Mouse (Mus musculus): ENCODE results near the gene Tmem200b.

Gene Tmem200b

GRCm38 (mm10) chr4:131950657-131951056 lies 29.1 kb downstream of the Tmem200b start:
- no peak for DNase-seq

- DNase-seq: no peak
These were observed 35.6 kb downstream of the Tmem200b start for GRCm38 (mm10) chr4:131957161-131957560.

- DNase-seq: peak in 1 of 2 experiments; percentile 12
These were observed 47.3 kb downstream of the Tmem200b start for GRCm38 (mm10) chr4:131968873-131969272.

DNA sequence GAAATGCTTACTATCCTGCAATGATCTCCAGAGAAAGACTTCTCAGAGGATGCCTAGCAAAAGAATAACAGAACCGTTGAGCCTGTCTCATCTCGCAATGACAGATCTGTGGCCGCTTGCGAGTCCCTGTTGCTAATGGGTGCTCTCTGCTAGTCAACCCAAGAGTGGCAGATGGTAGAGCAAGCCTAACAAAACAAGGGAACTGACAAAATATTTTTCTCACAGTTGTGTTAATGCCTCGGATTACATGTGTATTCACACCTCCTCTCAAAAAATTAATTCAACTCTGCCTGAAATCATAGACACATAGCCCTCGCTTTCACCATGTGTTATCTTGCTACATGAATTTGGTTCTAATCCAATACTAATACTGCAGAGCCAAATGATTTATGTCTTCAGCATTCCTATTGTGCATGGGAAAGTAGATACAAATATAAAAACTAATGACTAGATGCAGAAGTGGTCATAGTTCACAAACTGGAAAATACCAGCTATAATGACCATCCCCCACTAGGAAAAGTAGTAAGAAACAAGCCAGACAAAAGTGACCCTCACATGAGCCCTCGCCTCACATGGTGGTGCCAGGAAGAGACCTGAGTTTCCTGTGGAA lies 48.8 kb downstream of the Tmem200b start:
- DNase-seq: no peak
